Mouse (Mus musculus) heart, embryonic 11.5 days (tissue): ENCODE measurements around the gene Rin3. TPM values are rescaled to one million over a fixed set of nuclear protein-coding genes. Genes with fewer than 3 reads are reported as not detected.

Experiments used
- ATAC-seq: fragments of 200-750 bp; cut with Nextera tagmentation; replicated peaks from 2 replicates; pipeline ENCODE4 v1.8.0; 2017; ENCODE audit warnings: moderate library complexity; ENCODE audit not compliant: insufficient number of reproducible peaks, low FRiP score, low TSS enrichment
- H3K27ac ChIP-seq: fragments of 300-500 bp; sonication (generic); 2 replicates; pipeline ENCODE4 v1.5.1; 2014; ENCODE audit warnings: mild to moderate bottlenecking, low read depth, low read length
- H3K27me3 ChIP-seq: fragments of 300-500 bp; sonication (generic); 2 replicates; pipeline ENCODE4 v1.6.1; 2014; ENCODE audit warnings: mild to moderate bottlenecking, low read length, mixed read lengths; ENCODE audit not compliant: control insufficient read depth, insufficient read depth
- H3K36me3 ChIP-seq: fragments of 300-500 bp; sonication (generic); 2 replicates; pipeline ENCODE4 v1.6.1; 2014; ENCODE audit warnings: mild to moderate bottlenecking, low read length, moderate library complexity, mixed read lengths; ENCODE audit not compliant: control insufficient read depth, insufficient read depth
- H3K4me1 ChIP-seq: fragments of 300-500 bp; sonication (generic); 2 replicates; pipeline ENCODE4 v1.6.1; 2014; ENCODE audit warnings: low read length; ENCODE audit not compliant: control insufficient read depth, insufficient read depth
- H3K4me2 ChIP-seq: fragments of 300-500 bp; sonication (generic); 2 replicates; pipeline ENCODE4 v1.6.1; 2014; ENCODE audit warnings: mild to moderate bottlenecking, moderate library complexity
- H3K4me3 ChIP-seq: fragments of 300-500 bp; sonication (generic); 2 replicates; pipeline ENCODE4 v1.5.1; 2014; ENCODE audit warnings: low read depth, low read length
- H3K9ac ChIP-seq: fragments of 300-500 bp; sonication (generic); 2 replicates; pipeline ENCODE4 v1.6.1; 2014; ENCODE audit warnings: mild to moderate bottlenecking, low read depth, low read length, moderate library complexity
- H3K9me3 ChIP-seq: fragments of 300-500 bp; sonication (generic); replicated peaks from 2 replicates; pipeline ENCODE4 v1.6.1; 2016; ENCODE audit warnings: low read length; ENCODE audit not compliant: control insufficient read depth
- WGBS: fragments of 180-500 bp; shearing (Covaris S2); extraction: QIAGEN DNeasy Blood & Tissue Kit; methylation state at CpG from one replicate; pipeline ENCODE4 v1.1.7; 2014; ENCODE audit not compliant: insufficient replicate concordance; 5-methylcytosine and 5-hydroxymethylcytosine counted together
- polyA plus RNA-seq: library from polyadenylated mRNA; unstranded; fragments of >200 nt; fragmentation: Nextera tagmentation; extraction: Ambion mirVana; gene quantifications from 2 replicates; pipeline ENCODE4 v1.2.1, GENCODE M21; 2014

Gene Rin3
- polyA plus RNA-seq, 1 experiment from 2014 or later = 10.2 TPM

DNA sequence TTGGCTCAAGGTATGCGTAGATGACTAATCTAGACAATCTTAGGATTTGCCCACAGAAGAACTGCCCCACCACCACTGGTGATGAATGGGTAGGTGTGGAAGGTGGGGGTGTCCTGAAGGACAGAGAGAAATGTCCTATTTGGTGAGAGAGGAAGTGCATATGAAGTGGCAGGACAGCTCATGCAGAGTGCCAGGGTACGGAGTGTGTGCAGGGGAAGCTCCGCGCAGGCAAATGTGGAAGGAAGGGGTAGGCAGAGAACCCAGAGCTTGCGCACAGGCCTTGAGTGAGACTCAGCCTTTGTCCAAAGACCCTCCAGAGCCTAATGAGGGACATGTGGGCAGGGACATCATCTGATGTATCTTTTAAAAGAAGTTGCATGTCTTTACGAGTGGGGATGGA lies 57.6 kb downstream of the Rin3 start:
- no peak overlapping the region for H3K9ac ChIP-seq
- WGBS = 86% methylated on average over 6 of the region's 6 CpGs
- no peak overlapping the region for H3K27ac ChIP-seq
- H3K27me3 ChIP-seq = no peaks in the 10 kb centered on the region
- H3K4me3 ChIP-seq = no peak overlapping the region
- ATAC-seq = no peak
- peaks cover 26% of the 10 kb centered on the region for H3K4me1 ChIP-seq
- no peak overlapping the region for H3K4me2 ChIP-seq
- no peaks in the 10 kb centered on the region for H3K9me3 ChIP-seq
- H3K36me3 ChIP-seq = no peaks in the 10 kb centered on the region; the same call in 1 of the 2 replicates

DNA sequence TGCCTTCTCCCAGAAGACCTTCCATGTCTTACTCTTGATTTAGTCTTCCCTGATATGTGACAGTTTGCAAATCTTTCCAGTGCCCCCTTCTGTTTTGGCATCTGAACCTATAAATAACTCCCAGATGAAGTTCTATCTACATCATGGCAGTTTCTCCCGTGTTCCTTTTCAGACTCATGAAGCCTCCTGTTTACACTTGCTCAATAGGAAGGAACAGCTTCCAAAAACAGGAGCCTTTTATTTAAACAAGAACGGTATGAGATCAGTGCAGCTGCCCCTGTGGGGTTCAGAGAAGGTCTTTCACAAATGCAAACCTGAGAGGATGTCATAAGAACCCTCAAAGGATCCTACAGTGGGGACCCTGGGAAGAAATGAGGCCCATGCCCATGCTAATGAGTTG lies 59.3 kb downstream of the Rin3 start:
- ATAC-seq = no peak
- no peak overlapping the region for H3K4me2 ChIP-seq
- H3K4me3 ChIP-seq = no peak overlapping the region
- peaks cover 4% of the 10 kb centered on the region; the same call in 1 of the 2 replicates for H3K36me3 ChIP-seq
- no peak overlapping the region for H3K27ac ChIP-seq
- H3K9me3 ChIP-seq = no peaks in the 10 kb centered on the region
- no peaks in the 10 kb centered on the region for H3K27me3 ChIP-seq
- no peak overlapping the region for H3K9ac ChIP-seq
- WGBS = 40% methylated on average over 2 of the region's 2 CpGs
- peaks cover 26% of the 10 kb centered on the region for H3K4me1 ChIP-seq

DNA sequence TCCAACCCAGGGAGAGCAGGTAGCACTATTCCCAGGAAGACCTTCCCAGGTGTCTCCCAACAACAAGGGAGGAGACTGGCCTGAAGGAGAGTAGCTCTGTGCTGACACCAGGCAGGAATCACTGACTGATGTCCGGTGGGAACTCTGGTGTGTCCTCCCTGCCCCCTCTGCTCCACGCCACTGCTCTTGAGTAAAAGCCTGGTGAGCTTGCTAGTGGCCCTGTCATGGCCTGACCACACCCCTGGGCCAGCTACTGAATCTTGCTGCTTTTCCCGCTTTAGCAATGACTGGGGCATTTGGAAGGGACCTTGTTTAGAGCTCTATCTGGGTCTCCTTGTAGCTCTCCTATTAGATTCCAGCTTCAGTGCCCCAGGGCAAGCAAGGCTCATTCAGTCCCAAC lies 59.8 kb downstream of the Rin3 start:
- H3K36me3 ChIP-seq = peaks cover 4% of the 10 kb centered on the region; the same call in 1 of the 2 replicates
- H3K27ac ChIP-seq = no peak overlapping the region
- no peaks in the 10 kb centered on the region for H3K27me3 ChIP-seq
- H3K9ac ChIP-seq = no peak overlapping the region
- H3K4me3 ChIP-seq = no peak overlapping the region
- no peak for ATAC-seq
- H3K4me1 ChIP-seq = peaks cover 26% of the 10 kb centered on the region
- no peaks in the 10 kb centered on the region for H3K9me3 ChIP-seq
- no peak overlapping the region for H3K4me2 ChIP-seq
- 57% methylated on average over 3 of the region's 3 CpGs for WGBS

DNA sequence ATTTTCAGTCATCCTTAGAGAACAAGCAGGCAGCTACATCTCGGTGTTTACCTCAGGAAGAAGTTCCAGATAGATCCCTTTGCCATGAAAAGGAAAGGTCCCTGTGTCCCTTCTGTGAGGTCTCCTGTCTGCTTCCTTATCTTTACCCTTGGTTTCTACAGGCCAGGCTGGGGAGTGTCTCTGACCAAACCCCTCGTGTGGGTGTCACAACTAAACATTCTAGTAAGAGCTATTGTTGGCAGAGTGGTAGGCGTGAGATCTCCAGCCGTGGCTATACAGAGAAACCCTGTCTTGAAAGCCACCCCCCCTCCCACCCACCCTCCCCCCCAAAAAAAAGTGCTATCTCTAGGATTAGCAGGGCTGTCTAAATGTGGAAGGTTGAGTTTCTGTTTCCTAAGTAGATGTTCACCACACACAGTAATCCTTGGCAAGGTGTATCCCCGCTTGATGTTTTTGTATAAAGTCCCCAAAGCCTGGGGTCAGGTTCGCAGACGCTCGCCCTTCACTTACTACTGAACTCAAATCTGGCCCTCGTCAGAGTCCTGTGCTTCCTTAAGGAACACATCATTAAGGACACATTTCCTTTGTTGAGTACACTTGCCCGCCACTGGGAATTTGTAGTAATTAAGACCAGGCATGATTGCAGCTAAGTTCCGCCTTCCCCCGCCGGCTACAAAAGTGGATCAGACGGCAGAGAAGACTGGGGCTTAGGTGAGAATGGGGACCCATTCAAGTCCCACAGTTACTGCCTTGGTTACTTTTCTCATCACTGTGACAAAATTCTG lies 62.4 kb downstream of the Rin3 start:
- Histone ChIP-seq H3K4me3 (no peak overlapping the region), H3K27ac (no peak overlapping the region), H3K9me3 (no peaks in the 10 kb centered on the region), H3K4me2 (no peak overlapping the region), H3K27me3 (no peaks in the 10 kb centered on the region), H3K9ac (no peak overlapping the region), H3K4me1 (peaks cover 26% of the 10 kb centered on the region), H3K36me3 (peaks cover 4% of the 10 kb centered on the region; the same call in 1 of the 2 replicates)
- 57% methylated on average over 14 of the region's 14 CpGs for whole genome bisulfite sequencing
- ATAC-seq = no peak

DNA sequence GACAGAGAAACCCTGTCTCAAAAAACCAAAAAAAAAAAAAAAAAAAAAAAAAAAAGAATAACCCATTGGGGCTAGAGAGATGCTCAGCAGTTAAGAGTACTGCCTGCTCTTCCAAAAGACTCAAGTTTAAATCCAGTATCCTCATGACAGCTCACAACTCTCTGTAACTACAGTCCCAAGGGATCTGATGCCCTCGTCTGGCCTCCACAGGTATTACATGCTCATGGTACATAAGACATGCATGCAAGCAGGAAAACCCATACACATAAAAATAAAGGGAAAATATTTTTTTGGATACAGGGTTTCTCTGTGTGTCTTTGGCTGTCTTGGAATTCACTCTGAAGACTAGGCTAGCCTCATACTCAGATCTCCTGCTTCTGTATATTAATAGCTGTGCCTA lies 63.7 kb downstream of the Rin3 start:
- ATAC-seq = no peak
- Histone ChIP-seq H3K4me1 (peaks cover 26% of the 10 kb centered on the region), H3K27me3 (no peaks in the 10 kb centered on the region), H3K36me3 (0 out of 2 replicates have a peak, but pooled peaks cover 4% of the 10 kb centered on the region), H3K9ac (no peak overlapping the region), H3K27ac (no peak overlapping the region), H3K9me3 (no peaks in the 10 kb centered on the region), H3K4me3 (no peak overlapping the region), H3K4me2 (no peak overlapping the region)
- WGBS = 13% methylated on average over 1 of the region's 1 CpGs

DNA sequence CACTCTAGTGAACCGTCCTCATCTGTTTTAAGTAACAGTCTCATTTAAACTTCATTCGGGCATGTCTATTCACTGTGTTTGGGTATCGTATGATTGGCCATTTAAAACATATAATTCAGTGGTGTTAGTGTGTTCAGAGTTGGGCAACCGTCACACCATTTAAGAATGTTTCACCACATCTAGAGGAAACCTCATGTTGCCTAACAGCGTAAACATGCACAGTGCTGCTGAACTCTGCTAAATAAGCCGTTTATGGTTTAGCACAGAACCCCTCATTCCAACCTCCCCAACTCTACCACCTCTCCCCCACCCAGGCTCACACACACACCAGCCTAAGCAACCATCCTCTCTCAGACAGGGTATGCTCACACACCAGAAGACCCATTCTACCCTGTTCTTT lies 65.6 kb downstream of the Rin3 start:
- no peaks in the 10 kb centered on the region for H3K9me3 ChIP-seq
- no peak overlapping the region for H3K4me3 ChIP-seq
- 0 out of 2 replicates have a peak, but pooled peaks cover 6% of the 10 kb centered on the region for H3K36me3 ChIP-seq
- no peak overlapping the region for H3K9ac ChIP-seq
- WGBS = 84% methylated on average over 6 of the region's 6 CpGs
- H3K27me3 ChIP-seq = no peaks in the 10 kb centered on the region
- no peak overlapping the region for H3K4me2 ChIP-seq
- peaks cover 10% of the 10 kb centered on the region for H3K4me1 ChIP-seq
- no peak overlapping the region for H3K27ac ChIP-seq
- ATAC-seq = no peak

DNA sequence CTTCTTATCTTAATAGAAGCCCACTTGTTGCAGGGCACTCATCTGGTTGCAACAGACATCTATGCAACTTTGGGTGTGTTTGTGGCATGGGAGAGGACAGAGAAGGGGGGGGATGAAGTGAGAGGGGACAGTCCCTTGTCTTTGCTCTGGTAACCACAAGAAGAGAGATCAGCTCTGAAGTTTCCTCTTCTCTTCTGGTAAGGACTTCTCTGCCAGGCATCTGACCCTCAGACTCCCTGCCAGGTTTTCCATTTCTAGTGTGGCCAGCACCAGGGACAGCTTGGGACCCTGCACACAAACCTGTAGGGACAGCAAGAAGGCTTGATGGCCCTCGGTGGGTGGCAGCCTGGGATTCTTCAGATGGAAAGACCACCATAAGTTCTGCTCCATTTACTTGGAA lies 68.1 kb downstream of the Rin3 start:
- WGBS = 81% methylated on average over 1 of the region's 1 CpGs
- no peaks in the 10 kb centered on the region for H3K27me3 ChIP-seq
- H3K4me2 ChIP-seq = no peak overlapping the region
- no peak overlapping the region for H3K9ac ChIP-seq
- H3K9me3 ChIP-seq = no peaks in the 10 kb centered on the region
- no peak overlapping the region for H3K4me3 ChIP-seq
- H3K36me3 ChIP-seq = peaks cover 3% of the 10 kb centered on the region; the same call in 1 of the 2 replicates
- no peak for ATAC-seq
- H3K27ac ChIP-seq = no peak overlapping the region
- no peaks in the 10 kb centered on the region for H3K4me1 ChIP-seq

DNA sequence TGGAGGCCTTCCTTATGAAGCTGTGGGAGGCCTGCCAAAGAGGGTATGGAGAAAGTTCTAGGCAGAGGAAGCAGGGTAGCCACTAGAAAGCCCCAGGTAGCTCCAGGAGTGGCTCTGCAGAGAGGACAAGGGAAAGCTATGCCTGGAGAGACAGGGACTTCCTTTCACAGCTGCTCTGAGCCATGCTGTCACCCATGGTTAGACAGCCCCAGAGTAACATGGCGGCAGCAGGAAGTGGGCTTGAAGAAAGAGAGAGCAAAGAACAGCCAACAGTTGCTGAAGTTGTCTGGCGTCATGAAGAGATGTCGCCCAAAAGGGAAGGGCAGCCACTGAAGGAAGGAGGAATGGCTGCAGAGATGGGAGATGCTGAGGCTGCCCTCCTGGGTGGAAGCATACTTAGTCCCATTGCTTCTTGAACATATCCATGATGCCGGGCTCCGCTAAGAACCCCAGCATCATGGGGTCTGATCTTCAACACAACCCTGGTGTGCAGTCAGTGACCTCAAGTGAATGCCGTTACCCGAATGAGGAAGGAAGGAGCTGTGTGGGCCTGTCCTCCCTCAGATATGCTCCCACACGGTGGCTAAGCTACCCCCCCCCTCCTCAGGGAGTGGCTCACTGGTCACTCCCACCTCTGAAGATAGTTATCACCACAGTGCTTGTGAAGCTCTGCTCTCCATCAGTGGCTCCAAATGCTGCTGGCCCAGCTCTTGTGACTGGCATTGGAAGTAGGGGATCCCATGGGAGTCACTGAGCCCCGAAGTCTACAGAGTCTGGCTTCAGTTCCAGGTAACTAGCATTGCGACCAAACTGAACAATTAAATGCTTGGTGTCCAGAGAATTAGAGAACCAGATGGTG lies 71.5 kb downstream of the Rin3 start:
- H3K36me3 ChIP-seq = peaks cover 9% of the 10 kb centered on the region
- H3K27me3 ChIP-seq = no peaks in the 10 kb centered on the region
- no peak for ATAC-seq
- H3K9me3 ChIP-seq = no peaks in the 10 kb centered on the region
- no peaks in the 10 kb centered on the region for H3K4me1 ChIP-seq
- no peak overlapping the region for H3K4me2 ChIP-seq
- H3K9ac ChIP-seq = no peak overlapping the region
- H3K4me3 ChIP-seq = no peak overlapping the region
- WGBS = 77% methylated on average over 10 of the region's 10 CpGs
- H3K27ac ChIP-seq = no peak overlapping the region
